ENCODE assay signal across 11 mouse cellular contexts in the genomic region with DNA sequence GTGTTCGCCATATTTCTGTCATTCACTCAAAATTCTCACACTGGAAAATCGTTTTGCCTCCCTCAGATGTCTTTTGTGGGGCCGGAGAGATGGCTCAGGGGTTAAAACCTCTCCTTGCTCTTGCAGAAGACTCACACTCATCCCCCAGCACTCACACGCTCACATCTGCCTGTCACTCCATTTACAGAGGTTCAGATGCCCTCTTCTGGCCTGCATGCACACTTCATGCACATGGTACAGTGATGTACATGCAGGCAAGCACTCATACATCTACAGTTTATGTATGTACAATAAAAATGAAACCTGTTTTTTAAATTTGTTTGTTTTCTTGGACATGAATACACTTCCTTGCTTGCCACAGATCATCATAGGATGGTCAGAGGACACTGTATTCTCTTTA. TPM values are rescaled to one million over a fixed set of nuclear protein-coding genes. Genes with fewer than 3 reads are reported as not detected.
DNase-seq lines count a peak whose midpoint lies in the region; ATAC-seq and TF ChIP-seq lines count a peak whose summit lies in the region.
"Had no signal": no experiment of that assay in that cellular context is flagged by ENCODE, and none has a peak within 500 bp of the region (broad histone marks: within the 10 kb centered on the region; RNA-seq: fewer than 3 reads in every experiment).

No protein-coding gene starts in this region.

- no peak for TF ChIP-seq POLR2A in liver, adult 2 months (IDR thresholded peaks at IDR 0.05; ENCODE audit: extremely low read depth, insufficient read depth, low read length)

- peak; percentile 54 for ATAC-seq in hindbrain, embryonic 11.5 days (ENCODE audit: low FRiP score)

- no peak overlapping the region; the same call in 1 of the 2 replicates for H3K27ac ChIP-seq in liver, adult 2 months (replicated peaks; ENCODE audit: insufficient read depth, low read depth, low read length)
- no peak overlapping the region for H3K27ac ChIP-seq in hindbrain, embryonic 11.5 days (ENCODE audit: low read depth, low read length)
- H3K27ac ChIP-seq: liver, embryonic 15.5 days had no signal

- no peaks in the 10 kb centered on the region for H3K9me3 ChIP-seq in hindbrain, embryonic 11.5 days (ENCODE audit: control insufficient read depth, low read length)
- H3K9me3 ChIP-seq: liver, embryonic 15.5 days had no signal

- H3K4me1 ChIP-seq in liver, adult 2 months (ENCODE audit: control insufficient read depth, insufficient read depth, low read length), result peaks cover 20% of the 10 kb centered on the region
- no peaks in the 10 kb centered on the region for H3K4me1 ChIP-seq in hindbrain, embryonic 11.5 days (replicated peaks; ENCODE audit: control insufficient read depth, insufficient read depth, low read length)
- H3K4me1 ChIP-seq: liver, embryonic 15.5 days had no signal

- no peak overlapping the region for H3K4me3 ChIP-seq in liver, adult 2 months (ENCODE audit: insufficient read depth, low read depth, low read length)
- H3K4me3 ChIP-seq in hindbrain, embryonic 11.5 days (ENCODE audit: low read depth, low read length), result no peak overlapping the region
- H3K4me3 ChIP-seq: liver, embryonic 15.5 days had no signal

- H3K79me2 ChIP-seq in liver, adult 2 months (ENCODE audit: control insufficient read depth, insufficient read depth, low read length), result peaks cover 7% of the 10 kb centered on the region; the same call in 1 of the 2 replicates

- peak; percentile 22; the same call in 1 of the 2 replicates for TF ChIP-seq CTCF in liver, adult 2 months (IDR thresholded peaks at IDR 0.05; ENCODE audit: low read depth, low read length)

- H3K9ac ChIP-seq in liver, adult 2 months (ENCODE audit: low read depth, low read length), result no peak overlapping the region
- no peak overlapping the region for H3K9ac ChIP-seq in hindbrain, embryonic 11.5 days (ENCODE audit: low read depth, low read length)
- H3K9ac ChIP-seq: liver, embryonic 15.5 days had no signal

- no peak overlapping the region for H3K4me2 ChIP-seq in hindbrain, embryonic 11.5 days (replicated peaks; ENCODE audit: low read depth, low read length)

- WGBS in liver, adult 2 months, result 38% methylated on average over 4 of the region's 4 CpGs
- WGBS in hindbrain, embryonic 11.5 days, result 70% methylated on average over 4 of the region's 4 CpGs

- no peaks in the 10 kb centered on the region for H3K36me3 ChIP-seq in liver, adult 2 months (ENCODE audit: control insufficient read depth, insufficient read depth, low read length)
- H3K36me3 ChIP-seq in hindbrain, embryonic 11.5 days (ENCODE audit: control insufficient read depth, insufficient read depth, low read length), result no peaks in the 10 kb centered on the region
- H3K36me3 ChIP-seq: liver, embryonic 15.5 days had no signal

- H3K27me3 ChIP-seq in liver, adult 2 months (ENCODE audit: control insufficient read depth, insufficient read depth, low read length), result no peaks in the 10 kb centered on the region
- no peaks in the 10 kb centered on the region for H3K27me3 ChIP-seq in hindbrain, embryonic 11.5 days (ENCODE audit: control insufficient read depth, insufficient read depth, low read length)
- H3K27me3 ChIP-seq: liver, embryonic 15.5 days had no signal

- DNase-seq in cerebellum, postnatal 10 days, result peak; percentile 5 to 31
- no peak for DNase-seq in cerebellum, postnatal 36 days
- DNase-seq in liver, adult 2 months (ENCODE audit: extremely low read depth, low read depth, low spot score), result peak; percentile 61
- no peak for DNase-seq in liver
- peak; percentile 17 for DNase-seq in hindbrain, embryonic 11.5 days (ENCODE audit: low spot score)
- peak; percentile 69 for DNase-seq in thymus, postnatal 0 days (ENCODE audit: low spot score)
- no peak for DNase-seq in frontal cortex, postnatal 25 days (ENCODE audit: low spot score in 2 of 2)
- no peak for DNase-seq in left cerebral cortex, adult 11 months (ENCODE audit: low spot score)

RNA-seq across cellular contexts. Expression of gene Gys2, which starts 3.3 kb away (rescaled TPM):
- 171 and 184 TPM in 2 replicates for total RNA-seq in liver, adult 2 months (2014; rRNA removed)
- 43.1 and 51.7 TPM in 2 replicates for polyA plus RNA-seq in liver, adult 2 months (2012; rRNA removed)
- polyA plus RNA-seq in hindbrain, embryonic 11.5 days (2014; fragmentation: Nextera tagmentation; extraction: Ambion mirVana), result 0.46 TPM in 1 of 2 replicates, not detected in the other
- polyA plus RNA-seq in thymus, postnatal 0 days (2015; fragmentation: Nextera tagmentation; extraction: Ambion mirVana), result 0.67 and 0.88 TPM in 2 replicates
- polyA plus RNA-seq: small intestine, adult 2 months had no signal

RNA-seq across cellular contexts. Expression of gene Ldhb, which starts 38.2 kb away (rescaled TPM):
- total RNA-seq in liver, adult 2 months (2014; rRNA removed), result 3.9 and 4.2 TPM in 2 replicates
- polyA plus RNA-seq in liver, adult 2 months (2012; rRNA removed), result 2.6 and 2.8 TPM in 2 replicates
- polyA plus RNA-seq in hindbrain, embryonic 11.5 days (2014; fragmentation: Nextera tagmentation; extraction: Ambion mirVana), result 388 and 406 TPM in 2 replicates
- 527 and 536 TPM in 2 replicates for polyA plus RNA-seq in thymus, postnatal 0 days (2015; fragmentation: Nextera tagmentation; extraction: Ambion mirVana)

RNA-seq across cellular contexts. Expression of gene Spx, which starts 56.4 kb away (rescaled TPM):
- total RNA-seq in liver, adult 2 months (2014; rRNA removed), result not detected in 2 replicates
- not detected in 2 replicates for polyA plus RNA-seq in liver, adult 2 months (2012; rRNA removed)
- polyA plus RNA-seq in hindbrain, embryonic 11.5 days (2014; fragmentation: Nextera tagmentation; extraction: Ambion mirVana), result 5.7 and 6.3 TPM in 2 replicates
- polyA plus RNA-seq in thymus, postnatal 0 days (2015; fragmentation: Nextera tagmentation; extraction: Ambion mirVana), result 0.22 and 0.24 TPM in 2 replicates
- polyA plus RNA-seq: heart, embryonic 16.5 days had no signal

Comparison
In these comparisons a context has a peak if more than half of its experiments do, and no peak if none do; other contexts are left out.
1. DNase-seq: peak in cerebellum, postnatal 10 days (2 of 2), liver, adult 2 months (single experiment), hindbrain, embryonic 11.5 days (single experiment) and thymus, postnatal 0 days (single experiment); none in cerebellum, postnatal 36 days (0 of 2), liver (single experiment), frontal cortex, postnatal 25 days (0 of 2) and left cerebral cortex, adult 11 months (single experiment).
2. RNA of gene Gys2, which starts 3.3 kb away (polyA plus RNA-seq): 43.1 to 51.7 TPM in liver, adult 2 months; 0.67 to 0.88 TPM in thymus, postnatal 0 days and 0.46 TPM in hindbrain, embryonic 11.5 days; every median in the first group is over 10 times any median in the second.
3. RNA of gene Ldhb, which starts 38.2 kb away (polyA plus RNA-seq): 527 to 536 TPM in thymus, postnatal 0 days and 388 to 406 TPM in hindbrain, embryonic 11.5 days; 2.6 to 2.8 TPM in liver, adult 2 months; every median in the first group is over 100 times any median in the second.